Mouse (Mus musculus) layer of hippocampus, postnatal 25 days (tissue): ENCODE data around the gene Coasy. TPM values are rescaled to one million over a fixed set of nuclear protein-coding genes. Genes with fewer than 3 reads are reported as not detected.

Experiments
- DNase-seq, 2 experiments: peaks; one replicate each; pipeline ENCODE4 v3.0.0; 2022; ENCODE audit warnings: mixed read lengths in 2 of 2, low spot score in 1 of 2; ENCODE audit errors: extremely low spot score in 1 of 2
- total RNA-seq, 2 experiments: library from RNA; stranded (reverse); gene quantifications; 2 replicates each; pipeline ENCODE4 v1.2.3; 2021

The Coasy gene
- total RNA-seq, 2 experiments from 2014 or later = 25.1 to 29.9 TPM

- no peak for DNase-seq
Observed at GRCm38 (mm10) chr11:101062165-101062884, 20.0 kb upstream of the Coasy start.

DNA sequence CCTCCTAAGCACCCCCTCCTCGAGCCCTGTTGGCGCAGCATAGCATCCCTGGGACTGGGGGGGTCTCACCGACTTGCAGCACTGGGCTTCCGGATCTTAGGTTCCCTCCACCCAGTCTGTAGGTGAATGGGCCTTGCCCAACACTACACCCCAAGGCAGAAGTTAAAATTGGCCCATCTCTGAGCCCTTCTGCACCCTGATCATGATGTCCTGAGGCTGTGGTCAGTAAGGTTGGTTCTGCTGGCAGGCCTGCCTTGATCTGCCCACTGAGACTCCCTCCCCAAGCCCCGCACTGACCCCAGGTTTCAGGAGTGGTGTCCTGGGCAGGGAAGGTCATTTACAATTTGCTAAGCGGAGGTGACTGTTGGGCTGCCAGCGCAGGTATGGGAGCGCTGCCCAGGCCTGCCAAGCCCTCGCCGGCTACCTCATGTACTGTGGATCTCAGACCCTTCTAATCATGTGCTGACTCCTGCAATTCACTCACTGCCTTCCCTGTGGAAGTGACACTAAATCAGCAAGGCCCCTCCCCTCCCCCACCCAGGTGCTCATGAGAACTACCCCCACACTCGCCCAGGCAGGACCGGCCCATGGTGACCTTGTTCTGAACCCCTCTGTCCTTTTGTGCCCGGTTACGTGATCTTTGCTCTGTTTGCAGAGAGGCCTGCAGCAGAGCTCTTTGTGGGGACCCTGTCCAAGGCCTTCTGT lies 19.2 kb upstream of the Coasy start:
- DNase-seq = no peak

GRCm38 (mm10) chr11:101063676-101064327 lies 18.6 kb upstream of the Coasy start:
- DNase-seq = no peak

- DNase-seq = no peak
Observed at GRCm38 (mm10) chr11:101064462-101064861, 17.9 kb upstream of the Coasy start.

GRCm38 (mm10) chr11:101065002-101065401 lies 17.4 kb upstream of the Coasy start:
- DNase-seq = no peak

GRCm38 (mm10) chr11:101066549-101067412 lies 15.6 kb upstream of the Coasy start:
- peak; percentile 71 to 84 for DNase-seq

DNA sequence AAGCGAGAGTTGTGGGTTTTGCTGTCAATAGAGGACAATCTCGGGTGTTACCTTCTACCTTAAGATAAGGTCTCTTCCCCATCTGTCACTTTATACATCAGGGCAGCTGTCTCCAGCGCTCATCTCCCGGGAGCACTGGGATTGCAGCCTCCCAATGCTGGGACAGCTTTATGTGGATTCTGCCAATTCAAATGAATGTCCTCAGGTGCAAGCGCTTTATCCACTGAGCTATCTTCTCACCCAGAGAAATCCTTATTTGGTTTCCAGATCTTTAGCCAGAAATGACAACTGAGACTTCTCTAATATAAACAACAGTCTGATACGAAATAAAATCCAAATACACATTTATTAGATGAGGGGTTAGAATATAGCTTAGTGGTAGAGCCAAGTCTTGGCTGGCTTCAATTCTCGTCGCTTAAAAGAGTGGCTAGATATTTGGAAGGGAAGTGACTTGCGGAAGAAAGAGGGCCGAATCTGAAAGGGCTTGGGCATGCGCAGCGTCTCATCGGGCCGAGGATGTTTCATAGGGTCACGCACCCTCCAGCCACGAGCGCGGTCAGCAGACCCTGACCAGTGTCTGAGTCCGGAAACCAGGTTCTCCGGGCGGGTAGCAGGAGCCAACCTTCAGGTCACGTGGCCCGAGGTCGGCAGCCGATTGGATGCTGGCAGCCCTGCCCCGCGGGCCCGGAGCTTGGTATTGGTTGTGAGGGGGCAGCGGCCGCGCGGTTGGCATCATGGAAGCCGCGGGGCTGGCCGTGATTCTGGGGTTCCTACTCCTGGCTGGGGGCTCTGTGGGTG lies 12.8 kb upstream of the Coasy start, which contains the start of gene Naglu:
TSS of gene Naglu (plus strand) at position 622 of the 798 bp plus-strand sequence.
- DNase-seq = peak; percentile 87 to 89

GRCm38 (mm10) chr11:101070189-101070527 lies 12.2 kb upstream of the Coasy start:
- no peak for DNase-seq

DNA sequence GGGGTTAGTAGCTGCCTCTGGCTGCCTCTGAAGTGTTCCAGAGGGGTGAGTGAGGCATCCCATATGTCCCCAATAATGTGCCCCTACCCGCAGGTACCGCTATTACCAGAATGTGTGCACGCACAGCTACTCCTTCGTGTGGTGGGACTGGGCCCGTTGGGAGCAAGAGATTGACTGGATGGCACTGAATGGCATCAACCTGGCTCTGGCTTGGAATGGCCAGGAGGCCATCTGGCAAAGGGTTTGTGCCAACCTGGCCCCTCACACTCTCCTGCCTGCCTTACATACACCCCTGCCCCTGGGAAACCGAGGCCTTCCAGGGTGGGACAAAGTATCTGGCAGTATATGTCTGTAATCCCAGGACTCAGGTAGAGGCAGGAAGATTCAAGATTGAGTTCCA lies 11.4 kb upstream of the Coasy start:
- no peak for DNase-seq

DNA sequence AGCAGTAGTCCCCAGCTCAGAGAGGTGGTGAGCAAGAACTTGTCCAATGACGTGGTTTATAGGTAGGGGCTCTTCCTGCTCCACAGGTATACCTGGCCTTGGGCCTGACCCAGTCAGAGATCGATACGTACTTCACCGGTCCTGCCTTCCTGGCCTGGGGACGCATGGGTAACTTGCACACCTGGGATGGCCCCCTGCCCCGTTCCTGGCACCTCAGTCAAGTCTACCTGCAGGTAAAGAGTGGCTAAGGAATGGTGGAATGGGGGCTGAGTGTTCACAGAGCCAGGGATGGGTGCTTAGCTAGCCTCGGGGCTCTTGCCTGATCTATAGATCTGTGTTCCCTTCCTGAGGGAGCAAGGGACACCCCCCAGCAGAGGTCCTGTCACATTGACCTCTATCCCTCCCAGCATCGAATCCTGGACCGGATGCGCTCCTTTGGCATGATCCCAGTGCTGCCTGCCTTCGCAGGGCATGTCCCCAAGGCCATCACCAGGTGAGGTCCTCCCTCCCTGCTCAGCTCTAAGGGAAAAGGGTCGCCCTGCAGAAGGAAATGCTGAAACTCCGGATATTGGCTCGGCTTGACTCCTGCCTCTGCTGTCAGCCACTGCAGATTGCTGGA lies 10.4 kb upstream of the Coasy start:
- DNase-seq = no peak

- no peak for DNase-seq
Observed at GRCm38 (mm10) chr11:101078121-101078520, 4.2 kb upstream of the Coasy start, which contains the start of gene Hsd17b1. Hsd17b1 (plus strand) TSS chr11:101078411.

GRCm38 (mm10) chr11:101079746-101080145 lies 2.6 kb upstream of the Coasy start:
- DNase-seq = no peak

DNA sequence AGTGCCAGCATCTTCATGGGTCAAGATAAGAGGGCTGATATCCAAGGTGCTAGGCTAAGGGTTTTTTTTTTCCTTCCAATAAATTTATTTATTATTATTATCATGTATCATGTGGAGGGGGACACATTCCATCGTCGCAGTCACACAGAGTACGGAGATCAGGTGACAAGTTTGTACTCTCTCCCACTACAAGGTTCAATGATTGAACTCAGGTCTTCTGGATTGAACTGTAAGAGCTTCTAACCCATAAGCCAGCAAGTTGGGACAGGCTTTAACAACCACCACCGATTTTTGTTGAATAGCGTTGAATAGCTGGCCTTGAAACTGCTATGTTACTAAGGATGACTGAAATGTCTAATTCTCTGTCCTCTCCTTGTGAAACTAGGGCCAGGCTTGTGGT lies 1.9 kb upstream of the Coasy start:
- DNase-seq = no peak

DNA sequence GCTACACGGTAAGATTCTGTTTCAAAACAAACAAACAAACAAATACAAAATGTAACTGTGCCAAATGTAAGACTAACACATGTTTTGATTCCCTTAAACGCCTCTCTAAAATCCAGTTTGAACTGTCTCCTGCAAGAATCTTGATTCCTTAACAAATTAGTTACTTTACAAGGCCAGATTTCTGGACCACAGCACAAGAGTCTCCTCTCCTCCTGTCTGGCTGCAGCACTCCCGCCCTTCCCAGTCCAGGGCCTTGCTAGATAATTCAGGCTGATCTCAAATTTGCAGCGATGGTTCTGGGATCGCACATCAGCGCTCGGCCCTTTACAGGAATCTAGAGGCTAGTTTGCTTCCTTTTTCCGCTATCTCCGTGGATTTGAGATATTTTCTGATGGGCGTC lies 706 bp upstream of the Coasy start:
- DNase-seq = no peak

DNA sequence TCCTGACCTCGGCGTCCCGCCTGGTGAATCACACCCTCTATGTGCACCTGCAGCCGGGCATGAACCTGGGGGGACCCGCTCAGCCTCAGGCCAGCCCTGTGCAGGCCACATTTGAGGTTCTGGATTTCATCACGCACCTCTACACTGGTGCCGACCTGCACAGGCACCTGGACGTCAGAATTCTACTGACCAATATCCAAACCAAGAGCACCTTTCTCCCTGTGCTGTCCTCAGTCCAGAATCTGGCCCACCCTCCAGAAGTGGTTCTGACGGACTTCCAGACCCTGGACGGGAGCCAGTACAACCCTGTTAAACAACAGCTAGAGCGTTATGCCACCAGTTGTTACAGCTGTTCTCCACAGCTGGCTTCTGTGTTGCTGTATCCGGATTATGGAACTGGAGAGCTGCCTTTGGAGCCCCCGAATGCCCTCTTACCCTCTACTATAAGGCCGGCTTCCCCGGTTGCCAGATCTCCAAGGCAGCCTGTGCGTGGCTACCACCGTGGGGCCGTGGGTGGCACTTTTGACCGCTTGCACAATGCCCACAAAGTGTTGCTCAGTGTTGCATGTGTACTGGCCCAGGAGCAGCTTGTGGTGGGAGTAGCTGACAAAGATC lies 825 bp downstream of the Coasy start:
- no peak for DNase-seq

- DNase-seq = no peak
Observed at GRCm38 (mm10) chr11:101084246-101084645, 1.9 kb downstream of the Coasy start.

DNA sequence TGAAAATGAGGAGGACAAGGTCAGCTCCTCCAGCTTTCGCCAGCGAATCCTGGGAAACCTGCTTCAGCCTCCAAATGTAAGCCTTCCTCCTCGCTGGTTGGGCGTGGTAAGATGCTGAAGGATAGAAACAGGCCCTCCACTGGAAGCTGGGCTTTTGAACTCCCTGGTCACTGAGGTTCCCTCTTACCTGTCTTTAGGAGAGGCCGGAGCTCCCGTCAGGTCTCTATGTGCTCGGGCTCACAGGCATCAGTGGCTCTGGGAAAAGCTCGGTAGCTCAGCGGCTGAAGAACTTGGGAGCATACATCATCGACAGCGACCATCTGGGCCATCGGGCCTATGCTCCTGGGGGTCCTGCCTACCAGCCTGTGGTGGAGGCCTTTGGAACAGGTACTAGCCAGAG lies 2.4 kb downstream of the Coasy start:
- DNase-seq = no peak

GRCm38 (mm10) chr11:101085617-101086322 lies 3.4 kb downstream of the Coasy start:
- no peak for DNase-seq
